ENCODE assay signal across 11 mouse cellular contexts in the genomic region with DNA sequence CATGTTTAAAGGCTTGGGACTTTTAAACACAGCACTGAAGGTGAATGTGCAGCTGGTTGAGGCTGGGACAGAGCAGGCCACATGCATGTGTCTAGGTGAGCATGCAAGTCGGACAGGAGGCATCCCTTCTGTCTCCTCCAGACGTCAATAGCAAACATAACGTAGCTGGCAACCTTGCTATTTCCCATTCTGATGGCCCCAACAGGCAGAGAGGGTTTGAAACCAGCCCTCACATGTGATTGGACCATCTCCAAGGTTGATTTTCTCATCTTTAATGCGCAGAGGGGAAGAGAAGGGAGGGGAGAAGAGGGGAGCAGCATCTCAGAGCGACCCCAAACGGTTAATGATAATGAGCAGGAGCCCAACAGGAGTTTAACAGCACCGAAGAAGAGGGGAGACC.
DNase-seq lines count a peak whose midpoint lies in the region; ATAC-seq and TF ChIP-seq lines count a peak whose summit lies in the region.
"Had no signal": no experiment of that assay in that cellular context is flagged by ENCODE, and none has a peak within 500 bp of the region (broad histone marks: within the 10 kb centered on the region; RNA-seq: fewer than 3 reads in every experiment).

No protein-coding gene starts in this region.

- H3K36me3 ChIP-seq in lung, embryonic 16.5 days (ENCODE audit: control insufficient read depth, insufficient read depth, low read length), result no peaks in the 10 kb centered on the region
- H3K36me3 ChIP-seq in forebrain, embryonic 16.5 days (ENCODE audit: control insufficient read depth, insufficient read depth), result no peaks in the 10 kb centered on the region
- H3K36me3 ChIP-seq in limb, embryonic 14.5 days (ENCODE audit: control insufficient read depth, insufficient read depth, low read length), result no peaks in the 10 kb centered on the region
- no peaks in the 10 kb centered on the region for H3K36me3 ChIP-seq in stomach, embryonic 16.5 days (ENCODE audit: control insufficient read depth, insufficient read depth, low read length)
- H3K36me3 ChIP-seq: G1E had no signal

- H3K4me2 ChIP-seq in lung, embryonic 16.5 days (ENCODE audit: low read depth, low read length), result no peak overlapping the region
- peak overlapping the region; percentile 6; the same call in 1 of the 2 replicates for H3K4me2 ChIP-seq in forebrain, embryonic 16.5 days (ENCODE audit: low read length)
- peak overlapping the region; percentile 6; the same call in 1 of the 2 replicates for H3K4me2 ChIP-seq in limb, embryonic 14.5 days (replicated peaks; ENCODE audit: low read depth, low read length, severe bottlenecking)
- no peak overlapping the region for H3K4me2 ChIP-seq in stomach, embryonic 16.5 days (ENCODE audit: low read depth, low read length)

- no peaks in the 10 kb centered on the region for H3K27me3 ChIP-seq in lung, embryonic 16.5 days (ENCODE audit: control insufficient read depth, insufficient read depth, low read depth, low read length)
- H3K27me3 ChIP-seq in forebrain, embryonic 16.5 days (replicated peaks; ENCODE audit: control insufficient read depth, insufficient read depth, low read length), result no peaks in the 10 kb centered on the region
- no peaks in the 10 kb centered on the region for H3K27me3 ChIP-seq in limb, embryonic 14.5 days (ENCODE audit: control insufficient read depth, insufficient read depth, low read length)
- H3K27me3 ChIP-seq in stomach, embryonic 16.5 days (ENCODE audit: control insufficient read depth, insufficient read depth, low read length), result no peaks in the 10 kb centered on the region

- ATAC-seq in lung, embryonic 16.5 days (ENCODE audit: low read depth), result peak; percentile 1; the same call in 1 of the 2 replicates
- ATAC-seq in forebrain, embryonic 16.5 days, result no peak; the same call in 1 of the 2 replicates
- no peak for ATAC-seq in limb, embryonic 14.5 days (ENCODE audit: low FRiP score, low read depth)
- ATAC-seq in stomach, embryonic 16.5 days (ENCODE audit: insufficient read depth, low FRiP score), result no peak
- ATAC-seq in granulocyte monocyte progenitor cell, adult 5-6 weeks (replicated peaks; ENCODE audit: poor library complexity, severe bottlenecking), result no peak

- TF ChIP-seq POLR2A in limb, embryonic 14.5 days (IDR thresholded peaks at IDR 0.05; ENCODE audit: borderline replicate concordance, extremely low read depth, insufficient read depth, insufficient read length), result no peak

- H3K4me1 ChIP-seq in lung, embryonic 16.5 days (replicated peaks; ENCODE audit: control insufficient read depth, insufficient read depth, low read length), result peaks cover 56% of the 10 kb centered on the region
- H3K4me1 ChIP-seq in forebrain, embryonic 16.5 days (replicated peaks; ENCODE audit: control insufficient read depth, insufficient read depth, low read length), result peaks cover 72% of the 10 kb centered on the region
- H3K4me1 ChIP-seq in limb, embryonic 14.5 days (ENCODE audit: control insufficient read depth, insufficient read depth, low read length), result peaks cover 77% of the 10 kb centered on the region
- H3K4me1 ChIP-seq in stomach, embryonic 16.5 days (ENCODE audit: control insufficient read depth, insufficient read depth, low read length), result peaks cover 54% of the 10 kb centered on the region
- H3K4me1 ChIP-seq: megakaryocyte, embryonic 14.5 days had no signal

- peak overlapping the region; percentile 84 for H3K27ac ChIP-seq in lung, embryonic 16.5 days (ENCODE audit: low read length)
- H3K27ac ChIP-seq in forebrain, embryonic 16.5 days (ENCODE audit: low read length), result peak overlapping the region; percentile 39
- H3K27ac ChIP-seq in limb, embryonic 14.5 days (replicated peaks; ENCODE audit: low read depth, low read length), result peak overlapping the region; percentile 63
- H3K27ac ChIP-seq in stomach, embryonic 16.5 days (ENCODE audit: low read length), result peak overlapping the region; percentile 57; the same call in 1 of the 2 replicates

- no peak overlapping the region for H3K9ac ChIP-seq in lung, embryonic 16.5 days (ENCODE audit: low read length)
- no peak overlapping the region for H3K9ac ChIP-seq in forebrain, embryonic 16.5 days (replicated peaks; ENCODE audit: low read depth, low read length)
- H3K9ac ChIP-seq in limb, embryonic 14.5 days (ENCODE audit: low read depth, low read length, severe bottlenecking), result no peak overlapping the region
- H3K9ac ChIP-seq in stomach, embryonic 16.5 days (ENCODE audit: low read length), result no peak overlapping the region

- no peak for DNase-seq in lung, postnatal 25 days (ENCODE audit: low spot score)
- no peak for DNase-seq in limb, embryonic 14.5 days (ENCODE audit: low spot score)
- no peak for DNase-seq in B cell, adult 2 months
- DNase-seq: adrenal gland, postnatal 10 days; cerebellum, postnatal 14 days had no signal

- H3K4me3 ChIP-seq in lung, embryonic 16.5 days (ENCODE audit: low read length), result no peak overlapping the region
- H3K4me3 ChIP-seq in forebrain, embryonic 16.5 days (replicated peaks; ENCODE audit: low read length), result no peak overlapping the region
- no peak overlapping the region for H3K4me3 ChIP-seq in limb, embryonic 14.5 days (replicated peaks; ENCODE audit: low read length)
- H3K4me3 ChIP-seq in stomach, embryonic 16.5 days (replicated peaks; ENCODE audit: low read length), result no peak overlapping the region
- H3K4me3 ChIP-seq: megakaryocyte, embryonic 14.5 days had no signal

- WGBS in lung, embryonic 16.5 days, result 20% methylated on average over 7 of the region's 7 CpGs
- 6% methylated on average over 7 of the region's 7 CpGs for WGBS in forebrain, embryonic 16.5 days
- 6% methylated on average over 7 of the region's 7 CpGs for WGBS in limb, embryonic 14.5 days
- WGBS in stomach, embryonic 16.5 days, result 21% methylated on average over 7 of the region's 7 CpGs

- no peaks in the 10 kb centered on the region for H3K9me3 ChIP-seq in lung, embryonic 16.5 days (ENCODE audit: control insufficient read depth, low read length)
- H3K9me3 ChIP-seq in forebrain, embryonic 16.5 days (ENCODE audit: control insufficient read depth, low read length), result no peaks in the 10 kb centered on the region
- H3K9me3 ChIP-seq in limb, embryonic 14.5 days (ENCODE audit: control insufficient read depth, low read length), result no peaks in the 10 kb centered on the region
- no peaks in the 10 kb centered on the region for H3K9me3 ChIP-seq in stomach, embryonic 16.5 days (replicated peaks; ENCODE audit: control insufficient read depth, low read length)
- H3K9me3 ChIP-seq: megakaryocyte, embryonic 14.5 days had no signal

Comparison
In these comparisons a context has a peak if more than half of its experiments do, and no peak if none do; other contexts are left out.
1. H3K4me2 ChIP-seq: peak in forebrain, embryonic 16.5 days (single experiment) and limb, embryonic 14.5 days (single experiment); none in lung, embryonic 16.5 days (single experiment) and stomach, embryonic 16.5 days (single experiment).
2. Peak in every context shown above with its lines, with median percentiles within 50 percentile points of each other: H3K27ac ChIP-seq.